Mouse (Mus musculus) limb, embryonic 14.5 days (tissue): ENCODE measurements at regions not wholly inside any gene's neighbourhood (a gene's known extent, or its start where the extent isn't known, plus 50 kb on each side); places are given as distances from the start of the nearest gene placed in this dataset.

Experiments used
- ATAC-seq: fragments of 200-750 bp; cut with Nextera tagmentation; 2 replicates; pipeline ENCODE4 v1.8.0; 2017; ENCODE audit warnings: low read depth, moderate number of reproducible peaks, moderate TSS enrichment; ENCODE audit not compliant: low FRiP score
- DNase-seq: peaks from one replicate; pipeline ENCODE4 v3.0.0-alpha.2; 2015; ENCODE audit warnings: low spot score
- H3K27ac ChIP-seq: fragments of 300-500 bp; sonication (generic); replicated peaks from 2 replicates; pipeline ENCODE4 v1.5.1; 2014; ENCODE audit warnings: low read depth, mild to moderate bottlenecking, low read length, moderate library complexity, mixed read lengths
- H3K27me3 ChIP-seq: fragments of 300-500 bp; sonication (generic); 2 replicates; pipeline ENCODE4 v1.6.1; 2014; ENCODE audit warnings: low read length, mixed read lengths; ENCODE audit not compliant: control insufficient read depth, insufficient read depth
- H3K36me3 ChIP-seq: fragments of 300-500 bp; sonication (generic); 2 replicates; pipeline ENCODE4 v1.6.1; 2014; ENCODE audit warnings: mild to moderate bottlenecking, low read length, moderate library complexity, mixed read lengths; ENCODE audit not compliant: control insufficient read depth, insufficient read depth
- H3K4me1 ChIP-seq: fragments of 300-500 bp; sonication (generic); 2 replicates; pipeline ENCODE4 v1.6.1; 2014; ENCODE audit warnings: antibody characterized with exemption, low read length, mixed read lengths; ENCODE audit not compliant: control insufficient read depth, insufficient read depth
- H3K4me2 ChIP-seq: fragments of 300-500 bp; sonication (generic); replicated peaks from 2 replicates; pipeline ENCODE4 v1.6.1; 2014; ENCODE audit warnings: low read depth, mild to moderate bottlenecking, low read length, moderate library complexity; ENCODE audit not compliant: severe bottlenecking
- H3K4me3 ChIP-seq: fragments of 300-500 bp; sonication (generic); replicated peaks from 2 replicates; pipeline ENCODE4 v1.5.1; 2014; ENCODE audit warnings: low read length
- H3K9ac ChIP-seq: fragments of 300-500 bp; sonication (generic); 2 replicates; pipeline ENCODE4 v1.6.1; 2014; ENCODE audit warnings: mild to moderate bottlenecking, low read depth, low read length, moderate library complexity; ENCODE audit not compliant: severe bottlenecking
- H3K9me3 ChIP-seq: fragments of 300-500 bp; sonication (generic); 2 replicates; pipeline ENCODE4 v1.6.1; 2016; ENCODE audit warnings: low read length; ENCODE audit not compliant: control insufficient read depth
- POLR2A ChIP-seq: fragments of 200-500 bp; IDR thresholded peaks from 2 replicates; pipeline ENCODE4 v1.8.0; 2012; ENCODE audit warnings: inconsistent platforms, mild to moderate bottlenecking, moderate library complexity, borderline replicate concordance; ENCODE audit not compliant: insufficient read depth, insufficient read length; ENCODE audit errors: extremely low read depth
- WGBS: fragments of 180-500 bp; shearing (Covaris S2); extraction: QIAGEN DNeasy Blood & Tissue Kit; methylation state at CpG from one replicate; pipeline ENCODE4 v1.1.7; 2014; 5-methylcytosine and 5-hydroxymethylcytosine counted together

DNA sequence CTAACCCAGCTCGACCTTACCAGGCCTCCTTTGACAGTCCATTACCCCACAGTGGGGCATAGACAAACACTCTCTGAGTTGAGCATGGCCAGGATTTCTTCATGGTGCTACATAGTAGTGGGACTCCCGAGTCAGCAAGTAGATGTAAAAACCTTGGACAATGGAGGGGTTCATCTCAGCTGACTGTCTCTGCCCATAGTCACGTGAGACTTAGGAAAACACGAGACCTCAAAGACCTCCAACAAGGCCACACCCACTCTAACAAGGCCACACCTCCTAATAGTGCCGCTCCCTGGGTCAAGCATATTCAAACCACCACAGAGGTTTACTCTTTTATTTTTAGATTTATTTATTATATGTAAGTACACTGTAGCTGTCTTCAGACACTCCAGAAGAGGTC lies 52.5 kb upstream of the Cldn24 start:
- Histone ChIP-seq H3K27ac (no peak overlapping the region), H3K9ac (no peak overlapping the region), H3K36me3 (no peaks in the 10 kb centered on the region), H3K4me2 (no peak overlapping the region), H3K4me3 (no peak overlapping the region), H3K27me3 (no peaks in the 10 kb centered on the region), H3K9me3 (no peaks in the 10 kb centered on the region), H3K4me1 (peaks cover 4% of the 10 kb centered on the region)
- no peak for DNase-seq
- 84% methylated on average over 5 of the region's 5 CpGs for WGBS
- no peak for TF ChIP-seq POLR2A
- ATAC-seq: no peak

DNA sequence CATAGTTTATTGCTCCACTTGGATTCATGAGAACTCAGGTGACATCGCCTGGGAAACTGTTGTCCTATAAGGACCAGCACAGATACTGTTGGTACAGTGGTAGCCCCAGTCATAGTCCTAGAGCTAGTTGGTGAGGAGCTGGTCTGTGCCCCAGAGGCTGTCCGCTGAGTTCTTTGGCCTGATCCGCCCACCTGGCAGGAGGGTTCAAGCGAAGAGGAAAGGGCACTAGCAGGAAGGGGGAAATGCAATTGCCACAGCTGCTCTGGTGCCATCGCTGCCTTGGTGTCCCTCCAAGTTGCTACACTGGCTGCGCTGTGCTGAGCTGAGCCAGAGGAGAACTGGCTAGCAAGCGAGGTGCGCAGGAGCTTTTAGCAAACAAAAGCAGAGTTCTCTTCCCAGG lies 53.2 kb upstream of the Cldn24 start:
- Histone ChIP-seq H3K27me3 (no peaks in the 10 kb centered on the region), H3K4me3 (no peak overlapping the region), H3K4me2 (no peak overlapping the region), H3K36me3 (no peaks in the 10 kb centered on the region), H3K9me3 (no peaks in the 10 kb centered on the region), H3K9ac (no peak overlapping the region), H3K4me1 (peaks cover 11% of the 10 kb centered on the region), H3K27ac (no peak overlapping the region)
- TF ChIP-seq POLR2A: no peak
- ATAC-seq: no peak
- WGBS: 87% methylated on average over 8 of the region's 8 CpGs
- no peak for DNase-seq

DNA sequence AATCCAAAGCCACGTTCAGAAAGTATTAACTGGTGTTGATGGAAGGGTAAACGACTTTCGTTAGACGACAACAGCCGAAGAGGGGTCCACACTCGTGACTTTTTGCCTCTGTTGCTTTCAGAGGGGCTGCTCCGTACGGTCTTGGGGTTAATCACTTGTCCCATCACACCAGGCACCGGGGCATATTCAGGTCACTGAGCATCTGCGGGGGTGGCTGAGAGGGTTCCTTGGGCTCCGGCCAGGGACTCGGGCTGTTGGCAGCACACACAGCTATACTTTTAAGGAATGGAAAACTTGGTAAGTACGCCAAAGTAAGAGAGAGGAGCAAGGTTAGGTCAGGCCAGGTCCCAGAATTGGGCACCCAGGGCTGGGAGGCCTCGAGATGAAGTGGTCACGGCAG lies 50.7 kb upstream of the Cdkn2aip start:
- Histone ChIP-seq H3K9me3 (no peaks in the 10 kb centered on the region), H3K27me3 (no peaks in the 10 kb centered on the region), H3K4me1 (peaks cover 26% of the 10 kb centered on the region), H3K4me2 (peak overlapping the region; percentile 24), H3K36me3 (no peaks in the 10 kb centered on the region), H3K27ac (no peak overlapping the region), H3K9ac (no peak overlapping the region), H3K4me3 (no peak overlapping the region)
- DNase-seq: peak; percentile 31
- no peak for TF ChIP-seq POLR2A
- ATAC-seq: no peak
- 48% methylated on average over 15 of the region's 15 CpGs for WGBS

DNA sequence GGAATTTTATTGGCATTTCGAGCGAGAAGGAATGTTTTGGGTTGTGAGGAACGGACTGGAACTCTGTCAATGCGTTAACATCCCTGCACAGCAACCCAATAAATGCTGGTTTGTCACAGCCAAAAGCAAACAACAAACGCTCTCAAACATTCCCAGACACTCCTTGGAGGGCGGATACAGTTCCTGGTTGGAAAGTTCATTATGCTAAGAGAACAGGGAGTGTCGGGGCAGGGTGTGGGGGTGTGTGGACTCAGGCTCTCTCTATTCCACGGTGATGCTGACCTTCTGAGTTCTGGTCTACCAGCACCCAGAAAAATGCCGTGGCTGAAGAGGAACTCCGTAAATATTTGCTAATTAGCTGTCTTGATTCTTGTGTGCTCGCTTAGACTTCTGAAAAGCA lies 50.3 kb upstream of the Cdkn2aip start:
- Histone ChIP-seq H3K4me3 (no peak overlapping the region), H3K36me3 (no peaks in the 10 kb centered on the region), H3K27me3 (no peaks in the 10 kb centered on the region), H3K27ac (no peak overlapping the region), H3K9ac (no peak overlapping the region), H3K9me3 (no peaks in the 10 kb centered on the region), H3K4me2 (peak overlapping the region; percentile 24), H3K4me1 (peaks cover 26% of the 10 kb centered on the region)
- ATAC-seq (0 out of 2 replicates have a peak, but pooled peaks have one; percentile 13), DNase-seq (peak; percentile 46)
- whole genome bisulfite sequencing: 17% methylated on average over 11 of the region's 11 CpGs
- no peak for TF ChIP-seq POLR2A
